Mouse (Mus musculus): ENCODE results near the gene Onecut1. TPM values are rescaled to one million over a fixed set of nuclear protein-coding genes. Genes with fewer than 3 reads are reported as not detected.

Gene Onecut1
- polyA plus RNA-seq, 1 experiment from 2014 or later: 0.05 TPM

GRCm38 (mm10) chr9:74862096-74862780 lies 517 bp downstream of the Onecut1 start:
- WGBS: under 1% methylated on average over 48 of the region's 48 CpGs
- Histone ChIP-seq H3K4me2 (peak overlapping the region; percentile 96), H3K27ac (ENCODE audit: poor library complexity, severe bottlenecking) (no peak overlapping the region), H3K9ac (peak overlapping the region; percentile 62), H3K9me3 (replicated peaks) (no peaks in the 10 kb centered on the region), H3K4me1 (replicated peaks) (peaks cover 31% of the 10 kb centered on the region), H3K36me3 (no peaks in the 10 kb centered on the region), H3K27me3 (replicated peaks) (peaks cover 98% of the 10 kb centered on the region), H3K4me3 (peak overlapping the region; percentile 53)
- ATAC-seq (ENCODE audit: insufficient number of reproducible peaks, low FRiP score): no peak

- peaks cover 98% of the 10 kb centered on the region for H3K27me3 ChIP-seq (replicated peaks)
- H3K36me3 ChIP-seq: no peaks in the 10 kb centered on the region
- ATAC-seq (ENCODE audit: insufficient number of reproducible peaks, low FRiP score): no peak
- peak overlapping the region; percentile 53 for H3K4me3 ChIP-seq
- H3K4me1 ChIP-seq (replicated peaks): peaks cover 31% of the 10 kb centered on the region
- no peak overlapping the region for H3K27ac ChIP-seq (ENCODE audit: poor library complexity, severe bottlenecking)
- under 1% methylated on average over 56 of the region's 56 CpGs for WGBS
- H3K4me2 ChIP-seq: peak overlapping the region; percentile 96
- no peak overlapping the region for H3K9ac ChIP-seq
- H3K9me3 ChIP-seq (replicated peaks): no peaks in the 10 kb centered on the region
Measured at GRCm38 (mm10) chr9:74862783-74863654, 1.3 kb downstream of the Onecut1 start.

- H3K27ac ChIP-seq (ENCODE audit: poor library complexity, severe bottlenecking): no peak overlapping the region
- H3K9me3 ChIP-seq (replicated peaks): no peaks in the 10 kb centered on the region
- peak overlapping the region; percentile 96 for H3K4me2 ChIP-seq
- H3K4me1 ChIP-seq (replicated peaks): peaks cover 31% of the 10 kb centered on the region
- WGBS: under 1% methylated on average over 35 of the region's 36 CpGs
- peaks cover 98% of the 10 kb centered on the region for H3K27me3 ChIP-seq (replicated peaks)
- no peaks in the 10 kb centered on the region for H3K36me3 ChIP-seq
- no peak overlapping the region for H3K9ac ChIP-seq
- H3K4me3 ChIP-seq: peak overlapping the region; percentile 53
- no peak for ATAC-seq (ENCODE audit: insufficient number of reproducible peaks, low FRiP score)
Measured at GRCm38 (mm10) chr9:74863655-74864443, 2.1 kb downstream of the Onecut1 start.

- Histone ChIP-seq H3K36me3 (no peaks in the 10 kb centered on the region), H3K4me3 (no peak overlapping the region), H3K27me3 (replicated peaks) (peaks cover 91% of the 10 kb centered on the region), H3K9me3 (replicated peaks) (no peaks in the 10 kb centered on the region), H3K4me2 (no peak overlapping the region), H3K9ac (no peak overlapping the region), H3K27ac (ENCODE audit: poor library complexity, severe bottlenecking) (no peak overlapping the region), H3K4me1 (replicated peaks) (peaks cover 31% of the 10 kb centered on the region)
- ATAC-seq (ENCODE audit: insufficient number of reproducible peaks, low FRiP score): no peak
- 3% methylated on average over 14 of the region's 14 CpGs for WGBS
Measured at GRCm38 (mm10) chr9:74864471-74864870, 2.8 kb downstream of the Onecut1 start.

GRCm38 (mm10) chr9:74866596-74867313 lies 5.0 kb downstream of the Onecut1 start:
- Histone ChIP-seq H3K4me1 (replicated peaks) (peaks cover 22% of the 10 kb centered on the region), H3K9ac (no peak overlapping the region), H3K36me3 (no peaks in the 10 kb centered on the region), H3K27ac (ENCODE audit: poor library complexity, severe bottlenecking) (no peak overlapping the region), H3K27me3 (replicated peaks) (peaks cover 84% of the 10 kb centered on the region), H3K4me2 (no peak overlapping the region), H3K4me3 (no peak overlapping the region), H3K9me3 (replicated peaks) (no peaks in the 10 kb centered on the region)
- WGBS: 10% methylated on average over 27 of the region's 27 CpGs
- no peak for ATAC-seq (ENCODE audit: insufficient number of reproducible peaks, low FRiP score)

GRCm38 (mm10) chr9:74867641-74868205 lies 6.0 kb downstream of the Onecut1 start:
- H3K36me3 ChIP-seq: no peaks in the 10 kb centered on the region
- ATAC-seq (ENCODE audit: insufficient number of reproducible peaks, low FRiP score): no peak
- H3K4me2 ChIP-seq: no peak overlapping the region
- no peak overlapping the region for H3K4me3 ChIP-seq
- WGBS: 9% methylated on average over 15 of the region's 15 CpGs
- H3K4me1 ChIP-seq (replicated peaks): peaks cover 14% of the 10 kb centered on the region
- no peaks in the 10 kb centered on the region for H3K9me3 ChIP-seq (replicated peaks)
- H3K9ac ChIP-seq: no peak overlapping the region
- peaks cover 80% of the 10 kb centered on the region for H3K27me3 ChIP-seq (replicated peaks)
- no peak overlapping the region for H3K27ac ChIP-seq (ENCODE audit: poor library complexity, severe bottlenecking)

GRCm38 (mm10) chr9:74868336-74868950 lies 6.7 kb downstream of the Onecut1 start:
- peaks cover 79% of the 10 kb centered on the region for H3K27me3 ChIP-seq (replicated peaks)
- no peaks in the 10 kb centered on the region for H3K9me3 ChIP-seq (replicated peaks)
- H3K4me1 ChIP-seq (replicated peaks): peaks cover 7% of the 10 kb centered on the region
- H3K27ac ChIP-seq (ENCODE audit: poor library complexity, severe bottlenecking): no peak overlapping the region
- H3K4me3 ChIP-seq: no peak overlapping the region
- no peaks in the 10 kb centered on the region for H3K36me3 ChIP-seq
- H3K9ac ChIP-seq: no peak overlapping the region
- 8% methylated on average over 22 of the region's 22 CpGs for WGBS
- no peak for ATAC-seq (ENCODE audit: insufficient number of reproducible peaks, low FRiP score)
- no peak overlapping the region for H3K4me2 ChIP-seq

- H3K27me3 ChIP-seq (replicated peaks): peaks cover 68% of the 10 kb centered on the region
- H3K36me3 ChIP-seq: no peaks in the 10 kb centered on the region
- no peak overlapping the region for H3K27ac ChIP-seq (ENCODE audit: poor library complexity, severe bottlenecking)
- no peak for ATAC-seq (ENCODE audit: insufficient number of reproducible peaks, low FRiP score)
- no peak overlapping the region for H3K4me3 ChIP-seq
- H3K9me3 ChIP-seq (replicated peaks): no peaks in the 10 kb centered on the region
- no peak overlapping the region for H3K9ac ChIP-seq
- WGBS: 22% methylated on average over 13 of the region's 13 CpGs
- H3K4me2 ChIP-seq: no peak overlapping the region
- H3K4me1 ChIP-seq (replicated peaks): no peaks in the 10 kb centered on the region
Measured at GRCm38 (mm10) chr9:74870960-74871688, 9.4 kb downstream of the Onecut1 start.

- 64% methylated on average over 6 of the region's 6 CpGs for WGBS
- no peak overlapping the region for H3K4me3 ChIP-seq
- no peak overlapping the region for H3K4me2 ChIP-seq
- no peak overlapping the region for H3K9ac ChIP-seq
- peaks cover 39% of the 10 kb centered on the region for H3K27me3 ChIP-seq (replicated peaks)
- no peaks in the 10 kb centered on the region for H3K36me3 ChIP-seq
- H3K4me1 ChIP-seq (replicated peaks): no peaks in the 10 kb centered on the region
- H3K9me3 ChIP-seq (replicated peaks): no peaks in the 10 kb centered on the region
- H3K27ac ChIP-seq (ENCODE audit: poor library complexity, severe bottlenecking): no peak overlapping the region
- no peak for ATAC-seq (ENCODE audit: insufficient number of reproducible peaks, low FRiP score)
Measured at GRCm38 (mm10) chr9:74876328-74876727, 14.6 kb downstream of the Onecut1 start.
